Mouse (Mus musculus) G1E-ER4 (cell line): Measurements from ENCODE around the gene Gmpr2. TPM values are rescaled to one million over a fixed set of nuclear protein-coding genes. Genes with fewer than 3 reads are reported as not detected.

Source experiments
- GATA1 ChIP-seq: IDR thresholded peaks from one replicate; pipeline ENCODE4 v1.8.0; 2012; ENCODE audit warnings: low read length, inconsistent platforms
- polyA plus RNA-seq: library from polyadenylated mRNA; stranded (reverse); fragments of >175 nt; gene quantifications from 2 replicates; pipeline ENCODE4 v1.2.3, GENCODE M21; 2012

The Gmpr2 gene
- polyA plus RNA-seq, 1 experiment: 24.5 TPM

DNA sequence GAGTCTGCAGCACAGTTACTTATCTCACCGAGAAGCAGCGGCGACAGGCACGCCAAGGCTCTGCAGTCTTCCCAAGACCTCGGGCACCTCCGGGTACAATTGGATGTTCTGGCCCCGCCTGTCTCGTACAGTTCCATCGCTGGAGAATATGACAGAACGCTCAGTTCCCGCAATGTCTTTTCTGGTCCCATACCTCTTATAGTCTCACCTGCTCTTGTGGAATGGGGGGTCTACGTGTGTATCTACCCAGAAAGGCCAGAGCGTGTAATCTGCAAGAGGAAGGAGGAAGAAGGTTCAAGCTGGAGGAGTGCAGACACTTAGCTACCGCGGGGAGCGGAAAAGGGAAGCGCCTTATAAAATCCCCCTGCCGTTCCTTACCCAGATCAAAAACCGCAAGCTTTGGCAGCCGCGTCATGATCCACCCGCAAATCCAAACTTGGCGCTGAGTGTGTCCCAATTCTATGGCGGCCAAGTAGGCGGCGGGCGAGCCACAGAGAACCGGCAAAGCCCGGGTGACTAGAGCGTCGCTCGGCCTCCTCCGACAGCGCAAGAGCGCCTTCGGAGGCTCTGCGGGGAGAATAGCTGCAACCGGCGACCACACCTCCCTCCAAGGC lies 11.7 kb upstream of the Gmpr2 start, which contains the start of gene Mdp1:
TSS of gene Mdp1 (minus strand) at position 549 of the 614 bp plus-strand sequence.
- no peak for TF ChIP-seq GATA1

DNA sequence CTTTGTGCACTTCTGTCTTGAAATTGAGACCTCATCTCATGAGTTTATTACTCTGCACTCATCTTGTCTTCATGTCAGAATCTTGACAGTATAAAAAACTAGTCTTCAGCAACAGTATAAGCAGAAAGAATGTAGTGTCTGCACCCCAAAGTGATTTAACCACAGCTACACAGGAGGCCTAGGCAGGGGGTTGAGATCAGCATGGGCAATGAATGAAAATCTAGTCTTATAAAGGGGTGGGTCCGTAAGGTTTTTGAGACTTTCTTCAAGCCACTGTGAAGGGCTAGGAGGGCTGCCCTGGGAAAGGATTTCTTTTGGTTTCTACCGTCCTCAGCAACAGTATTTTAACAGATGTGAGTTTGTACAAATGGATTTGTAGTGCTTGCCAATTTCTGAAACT lies 11.1 kb upstream of the Gmpr2 start:
- TF ChIP-seq GATA1: no peak

DNA sequence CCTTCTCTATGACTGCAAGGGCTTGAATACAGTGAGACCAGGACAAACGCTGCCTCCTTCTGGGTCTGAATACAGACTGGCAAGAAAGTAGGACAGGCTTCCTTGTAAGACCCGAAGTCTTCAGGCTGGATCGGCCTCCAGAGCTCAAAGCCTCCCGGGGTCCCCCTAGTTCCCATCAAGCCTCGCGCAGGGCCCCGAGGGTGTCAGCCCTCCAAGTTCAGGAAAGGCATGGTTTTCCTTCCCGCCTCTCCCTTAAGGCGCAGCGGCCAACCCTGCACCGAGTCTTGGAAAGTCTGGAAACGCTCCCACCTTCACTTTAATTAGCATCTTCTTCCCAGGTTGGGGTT lies 282 bp upstream of the Gmpr2 start:
- TF ChIP-seq GATA1: no peak

DNA sequence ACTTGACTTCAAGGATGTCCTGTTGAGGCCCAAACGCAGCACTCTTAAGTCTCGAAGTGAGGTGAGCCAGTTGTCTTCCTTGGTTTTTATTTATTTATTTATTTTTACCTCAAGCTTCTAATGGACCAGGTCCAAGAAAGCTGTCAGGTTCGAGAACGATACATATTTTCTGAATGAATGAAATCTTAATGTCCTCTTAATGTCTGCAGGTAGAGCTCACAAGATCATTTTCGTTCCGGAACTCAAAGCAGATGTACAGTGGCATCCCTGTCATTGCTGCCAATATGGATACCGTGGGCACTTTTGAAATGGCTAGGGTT lies 960 bp downstream of the Gmpr2 start:
- TF ChIP-seq GATA1: no peak

DNA sequence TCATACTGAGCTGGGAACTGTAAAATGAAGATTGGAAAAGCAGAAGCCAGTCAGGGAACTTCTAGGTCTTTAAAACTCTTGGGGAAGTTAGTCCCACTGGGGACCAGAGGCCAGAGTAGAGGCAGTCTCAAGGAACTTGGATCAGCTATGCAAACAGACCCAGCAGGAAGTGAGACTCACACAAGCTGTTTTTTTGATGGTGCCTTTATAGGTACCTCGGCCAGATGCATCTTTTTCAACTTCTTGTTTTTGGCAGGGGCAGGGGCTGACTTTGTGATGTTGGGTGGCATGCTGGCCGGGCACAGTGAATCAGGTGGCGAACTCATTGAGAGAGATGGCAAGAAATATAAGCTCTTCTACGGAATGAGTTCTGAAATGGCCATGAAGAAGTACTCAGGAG lies 5.9 kb downstream of the Gmpr2 start:
- TF ChIP-seq GATA1: no peak

DNA sequence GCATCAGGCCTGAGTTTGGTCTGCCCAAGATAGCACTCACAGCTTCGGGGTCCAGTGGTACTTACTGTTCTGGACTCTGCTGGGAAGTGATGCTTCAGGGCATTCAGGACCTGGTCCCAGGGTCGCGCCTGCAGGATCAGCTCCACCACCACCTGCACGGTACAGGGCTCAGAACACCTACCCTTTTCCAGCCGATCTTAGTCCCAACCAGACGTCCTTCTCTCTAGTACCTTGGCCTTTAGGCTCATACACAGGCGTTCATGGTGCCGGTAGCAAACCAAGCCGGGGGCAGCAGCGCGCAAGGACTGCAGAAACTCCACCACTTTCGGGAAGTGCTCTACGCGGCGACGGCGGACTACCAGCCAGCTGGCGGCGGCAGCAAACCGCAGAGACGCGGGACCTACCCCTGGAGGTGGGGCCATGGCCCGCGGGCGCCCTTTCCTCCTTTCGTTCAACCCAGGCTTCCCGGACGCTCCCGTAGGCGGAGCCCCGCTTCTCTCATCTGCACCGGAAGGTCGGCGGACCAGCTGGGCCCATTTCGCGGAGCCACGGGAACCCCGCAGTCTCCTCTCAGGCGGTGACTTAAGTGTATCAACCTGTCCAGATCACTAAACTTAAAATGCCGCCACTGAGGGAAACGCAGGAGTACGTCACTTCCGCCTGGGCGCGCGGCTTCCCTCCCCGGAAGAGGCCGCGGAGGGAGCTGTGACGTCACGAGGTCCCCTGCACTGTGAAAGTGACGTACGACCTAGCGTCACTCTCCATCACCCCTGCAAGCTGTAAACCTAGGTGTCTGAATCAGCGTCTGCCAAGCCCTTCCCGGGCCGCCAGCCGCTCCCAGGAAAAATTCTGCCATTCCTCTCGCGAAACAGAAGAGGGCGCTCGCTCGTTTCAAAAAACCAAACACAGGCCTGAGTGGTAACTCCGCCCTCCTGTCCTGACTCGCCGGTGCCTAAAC lies 9.7 kb downstream of the Gmpr2 start, which contains the start of gene Tinf2:
TSS of gene Tinf2 (minus strand) at position 661 of the 958 bp plus-strand sequence.
- no peak for TF ChIP-seq GATA1

DNA sequence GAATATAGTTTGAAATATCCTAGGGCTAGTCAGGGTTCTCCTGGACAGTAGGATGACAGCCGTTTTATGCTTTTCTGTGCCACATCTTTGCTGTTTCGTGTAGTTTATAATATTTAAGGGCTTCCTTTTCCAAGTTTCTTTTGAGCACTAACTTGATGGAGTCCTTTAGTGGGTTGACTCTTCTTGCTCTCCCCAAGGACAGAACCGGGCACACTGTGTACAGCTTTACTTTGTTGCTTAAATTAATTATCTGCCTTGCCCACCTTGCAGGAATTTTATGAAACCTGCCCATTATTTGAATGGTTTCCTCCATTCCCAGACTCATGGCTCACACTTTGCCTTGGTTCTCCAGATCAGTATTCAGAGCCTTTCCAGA lies 10.4 kb downstream of the Gmpr2 start:
- TF ChIP-seq GATA1: no peak

DNA sequence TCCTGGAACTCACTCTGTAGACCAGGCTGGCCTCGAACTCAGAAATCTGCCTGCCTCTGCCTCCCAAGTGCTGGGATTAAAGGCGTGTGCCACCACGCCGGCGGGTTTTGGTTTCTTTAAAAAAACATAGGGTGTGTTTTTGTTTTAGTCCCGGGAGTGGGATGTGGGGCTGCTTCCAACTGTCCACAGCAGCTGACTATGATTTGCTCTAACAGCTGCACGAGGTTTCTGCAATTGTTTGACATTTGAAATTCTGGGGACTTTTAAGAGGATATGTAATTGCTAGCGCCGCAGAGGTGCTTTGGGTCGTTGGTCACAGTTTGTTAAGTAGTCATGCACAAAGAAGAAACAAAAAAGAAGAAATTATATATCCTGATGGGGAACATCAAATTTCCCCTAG lies 17.7 kb downstream of the Gmpr2 start:
- no peak for TF ChIP-seq GATA1

DNA sequence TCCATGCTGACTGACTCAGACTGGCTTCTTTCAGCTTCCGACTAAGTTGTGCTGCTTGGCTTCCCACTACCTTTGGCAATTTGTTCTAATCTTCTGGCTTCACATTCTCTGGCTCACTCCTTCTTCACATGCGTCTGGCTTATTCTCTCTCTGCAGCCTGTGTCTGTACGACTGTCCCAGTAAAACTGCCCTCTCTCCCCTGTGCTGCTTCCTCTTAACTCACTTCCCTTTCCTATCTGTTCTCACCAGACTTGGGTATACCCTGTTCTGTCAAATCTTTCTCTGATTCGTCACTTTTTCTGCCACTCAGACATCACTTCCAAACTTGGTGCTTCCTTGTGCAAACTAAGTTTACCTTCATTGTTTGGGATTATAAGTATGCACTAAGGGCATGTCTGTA lies 25.5 kb downstream of the Gmpr2 start:
- no peak for TF ChIP-seq GATA1

DNA sequence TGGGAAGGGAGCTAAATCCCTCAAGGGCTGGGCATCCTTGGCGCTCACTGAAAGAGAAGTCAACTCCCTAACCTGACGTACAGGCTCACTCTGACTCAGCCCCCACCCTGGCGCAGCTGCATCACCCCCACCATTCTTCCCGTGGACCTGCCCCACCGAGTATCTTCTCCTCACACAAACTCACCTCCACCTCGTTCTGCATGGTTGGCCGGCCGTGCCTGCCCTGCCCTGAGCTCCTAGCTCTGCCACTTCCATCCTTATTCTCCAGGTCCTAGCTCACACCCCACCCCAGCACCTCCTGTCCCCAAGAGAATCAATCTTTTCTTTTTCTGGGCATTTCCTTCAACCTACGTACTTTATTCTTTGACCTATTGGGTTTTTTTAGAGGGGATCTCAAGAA lies 29.4 kb downstream of the Gmpr2 start:
- TF ChIP-seq GATA1: no peak

DNA sequence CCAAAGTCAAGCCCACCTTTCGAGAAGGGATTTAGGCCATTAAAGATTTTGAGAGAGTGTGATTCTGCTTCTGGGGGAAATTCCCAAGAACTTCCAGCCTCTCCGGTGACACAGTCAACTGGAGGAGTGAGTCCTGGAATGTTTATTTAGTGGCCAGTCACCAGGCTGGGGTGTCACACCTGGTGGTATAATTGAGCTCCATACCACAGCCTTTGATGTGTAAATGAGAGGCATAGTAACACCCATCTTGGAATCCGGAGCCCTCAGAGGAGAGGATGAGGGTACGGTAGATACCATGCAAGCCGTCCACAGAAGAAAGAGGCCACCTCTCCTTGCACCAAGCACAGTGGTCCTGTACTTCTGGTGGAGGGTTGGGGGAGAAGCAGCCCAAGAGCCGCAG lies 31.0 kb downstream of the Gmpr2 start:
- TF ChIP-seq GATA1: no peak

DNA sequence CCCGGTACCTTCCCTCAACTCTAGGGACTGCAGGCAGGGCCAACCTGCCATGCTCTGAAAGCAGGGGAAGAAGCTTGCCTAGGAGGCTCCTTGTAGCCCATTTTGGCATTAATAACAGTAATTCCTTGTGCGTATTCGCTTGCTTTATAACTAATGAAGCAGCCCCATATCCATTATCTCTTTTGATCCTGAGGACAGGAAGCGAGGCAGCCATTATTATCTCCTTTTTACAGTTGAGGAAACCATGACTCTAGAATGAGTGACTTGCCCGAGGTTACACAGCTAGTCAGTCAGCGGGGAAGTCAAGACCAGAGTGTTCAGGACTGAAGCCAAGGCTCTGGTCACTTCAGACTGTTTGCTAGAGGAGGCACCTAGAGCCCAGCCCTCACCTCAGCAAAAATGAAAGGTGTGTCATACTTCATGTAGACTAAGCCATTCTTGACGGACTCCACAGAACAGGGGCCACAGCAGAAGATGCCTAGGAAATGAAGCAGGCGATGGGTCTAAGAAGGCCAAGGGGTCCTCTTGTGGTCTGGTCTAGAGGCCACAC lies 34.4 kb downstream of the Gmpr2 start:
- no peak for TF ChIP-seq GATA1

DNA sequence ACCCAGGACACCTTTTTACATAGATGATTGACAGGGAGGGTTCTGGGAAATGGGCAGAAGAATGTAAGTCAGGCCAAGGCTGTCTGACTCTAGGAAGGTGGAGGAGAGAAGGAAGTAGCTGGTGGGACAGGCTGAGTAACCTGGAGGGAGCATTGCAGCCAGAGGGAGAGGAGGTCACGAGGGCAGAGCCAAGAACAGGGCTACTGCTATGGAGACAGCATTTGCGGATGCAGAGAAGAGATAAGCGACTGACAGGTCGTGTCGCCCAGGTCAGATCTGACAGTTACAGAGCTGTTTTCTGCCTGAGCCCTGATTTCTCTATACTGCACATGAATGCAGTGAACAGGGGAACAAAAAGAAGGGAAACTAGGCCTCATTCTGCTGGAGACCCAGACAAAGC lies 35.7 kb downstream of the Gmpr2 start:
- TF ChIP-seq GATA1: no peak

DNA sequence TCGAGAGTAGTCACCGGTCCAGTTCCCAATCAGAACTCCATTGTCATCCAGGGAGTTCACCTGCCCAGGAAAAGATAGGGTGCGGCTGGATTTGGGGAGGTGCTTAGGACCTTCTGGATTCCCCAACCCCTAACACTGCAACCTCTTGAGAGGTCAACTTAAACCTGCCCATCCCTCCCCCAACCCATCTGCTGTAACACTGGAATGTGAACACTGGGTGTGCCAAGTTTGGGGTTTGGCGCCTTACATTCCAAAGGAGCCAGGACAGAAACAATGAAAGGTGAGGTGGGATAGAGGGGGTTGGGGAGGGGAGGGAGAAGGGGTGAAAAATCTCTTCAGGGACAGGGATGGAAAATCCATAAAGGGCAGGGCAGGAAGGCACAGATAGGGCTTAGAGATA lies 37.8 kb downstream of the Gmpr2 start:
- no peak for TF ChIP-seq GATA1

DNA sequence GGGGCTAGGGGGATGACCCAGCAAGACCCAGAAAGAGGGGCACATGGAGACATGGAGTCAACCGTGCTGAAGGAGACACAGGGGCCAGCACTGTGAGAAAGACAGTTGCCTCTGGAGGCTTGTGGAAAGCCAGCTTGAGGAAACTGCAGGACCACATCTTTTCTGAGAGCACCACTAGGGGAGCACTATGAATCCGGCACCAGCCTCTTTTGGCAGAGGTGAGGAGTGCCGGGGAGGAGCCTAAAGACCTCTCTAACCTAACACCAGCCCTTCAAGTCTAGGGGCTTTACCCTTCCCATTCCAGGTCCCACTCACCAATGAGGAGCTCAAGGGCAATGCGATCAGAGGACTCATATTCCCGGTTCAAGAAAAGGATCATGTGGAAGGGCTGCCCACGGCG lies 40.0 kb downstream of the Gmpr2 start:
- TF ChIP-seq GATA1: no peak

DNA sequence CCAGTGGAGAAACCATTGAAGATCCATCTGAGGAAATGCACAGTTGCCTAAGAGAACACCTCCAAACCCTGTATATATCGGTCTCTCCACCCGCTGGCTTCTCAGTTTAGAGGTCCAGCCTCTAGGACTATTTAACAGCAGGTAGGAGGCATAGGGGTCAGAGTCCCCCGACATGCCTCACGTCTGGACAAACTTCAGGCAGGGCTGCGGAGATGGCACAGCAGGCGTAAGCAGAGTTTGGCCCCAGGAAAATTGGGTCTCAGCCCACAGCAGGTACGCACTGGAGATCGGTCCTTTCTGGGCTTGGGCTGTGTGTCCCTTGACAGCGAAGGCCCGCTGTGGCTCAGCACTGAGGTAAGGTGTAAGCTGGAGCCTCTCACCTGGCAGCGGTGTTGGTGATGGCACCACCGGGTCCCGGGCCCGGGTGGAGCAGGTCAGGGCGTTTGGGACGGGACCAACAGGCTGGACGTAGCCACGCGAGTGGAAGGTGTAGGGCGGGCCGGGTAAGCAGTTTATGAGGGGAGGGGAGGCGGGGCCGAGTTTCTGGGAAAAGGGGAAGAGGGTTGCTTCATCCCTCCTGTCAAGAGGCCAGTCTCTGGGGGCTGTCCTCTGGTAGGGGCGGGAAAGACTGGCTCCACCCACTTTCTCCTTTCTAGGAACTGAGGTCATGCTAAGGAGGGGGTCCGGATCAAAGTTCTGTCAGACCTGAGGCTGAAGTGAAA lies 41.4 kb downstream of the Gmpr2 start:
- TF ChIP-seq GATA1: no peak

DNA sequence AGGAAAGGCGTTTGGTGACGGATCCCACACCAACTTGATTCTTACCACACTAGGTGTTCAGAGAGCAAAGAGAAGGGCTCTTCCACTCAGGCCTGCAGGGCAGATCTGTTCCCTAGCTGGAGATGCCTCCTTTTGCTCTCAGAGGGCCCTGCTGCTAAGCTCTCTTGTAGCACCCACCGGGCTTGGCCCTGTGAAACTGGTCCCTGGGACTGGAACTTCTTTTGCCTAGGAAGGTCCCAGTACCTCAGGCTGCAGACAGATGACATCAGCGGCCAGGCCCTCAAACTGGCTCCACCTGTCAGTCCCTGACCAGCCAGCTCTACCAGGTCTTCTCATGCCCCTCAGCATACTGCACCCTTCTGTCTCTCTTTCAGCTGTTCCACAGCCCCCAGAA lies 42.0 kb downstream of the Gmpr2 start, which contains the start of gene Tgm1:
TSS of gene Tgm1 (minus strand) at position 198 of the 394 bp plus-strand sequence.
- no peak for TF ChIP-seq GATA1
